Mouse (Mus musculus) kidney, adult 2 months (tissue): Measurements from ENCODE around the gene Atg4d. TPM values are rescaled to one million over a fixed set of nuclear protein-coding genes. Genes with fewer than 3 reads are reported as not detected.
"Not testable (repeated sequence)": the region's sequence is repeated elsewhere in the genome, so short reads cannot be mapped to it uniquely, and the experiment has no call there.

Source experiments
- DNase-seq: peaks from one replicate; pipeline ENCODE4 v3.0.0; 2021
- H3K27ac ChIP-seq: fragments of 200-500 bp; 2 replicates; pipeline ENCODE4 v1.5.1; 2012; ENCODE audit warnings: low read depth, low read length, control low read depth, inconsistent platforms; ENCODE audit not compliant: insufficient read depth
- H3K27me3 ChIP-seq: fragments of 200-500 bp; replicated peaks from 2 replicates; pipeline ENCODE4 v1.6.1; 2012; ENCODE audit warnings: mild to moderate bottlenecking, moderate library complexity, low read length, inconsistent platforms; ENCODE audit not compliant: control insufficient read depth, insufficient read depth
- H3K36me3 ChIP-seq: fragments of 200-500 bp; 2 replicates; pipeline ENCODE4 v1.6.1; 2012; ENCODE audit warnings: mild to moderate bottlenecking, moderate library complexity, low read length, inconsistent platforms; ENCODE audit not compliant: control insufficient read depth, insufficient read depth
- H3K4me1 ChIP-seq: fragments of 200-500 bp; 2 replicates; pipeline ENCODE4 v1.6.1; 2011; ENCODE audit warnings: low read length; ENCODE audit not compliant: control insufficient read depth, insufficient read depth
- H3K4me3 ChIP-seq: fragments of 200-500 bp; 2 replicates; pipeline ENCODE4 v1.5.1; 2011; ENCODE audit warnings: mild to moderate bottlenecking, low read depth, low read length, control low read depth; ENCODE audit not compliant: insufficient read depth
- CTCF ChIP-seq: fragments of 200-500 bp; conservative IDR thresholded peaks from 2 replicates; pipeline ENCODE4 v1.5.1; 2011; ENCODE audit warnings: low read depth, mild to moderate bottlenecking, control low read depth, low read length, moderate library complexity, mixed read lengths; ENCODE audit not compliant: insufficient read depth, insufficient read length
- POLR2A ChIP-seq: fragments of 200-500 bp; IDR thresholded peaks from one replicate; pipeline ENCODE4 v1.6.1; 2011; ENCODE audit warnings: low read depth, low read length, control low read depth
- WGBS: fragments of 180-500 bp; shearing (Covaris S2); methylation state at CpG from one replicate; pipeline ENCODE4 v1.1.7; 2018; 5-methylcytosine and 5-hydroxymethylcytosine counted together
- polyA plus RNA-seq: library from polyadenylated mRNA; depleted of rRNA; stranded (reverse); fragments of >200 nt; gene quantifications from 2 replicates; pipeline ENCODE4 v1.2.3, GENCODE M21; 2012

Atg4d gene
- polyA plus RNA-seq, 1 experiment = 67.0 TPM

GRCm38 (mm10) chr9:21286753-21287152 lies 21.7 kb downstream of the Atg4d start:
- 53% methylated on average over 3 of the region's 3 CpGs for WGBS
- H3K27ac ChIP-seq = no peak overlapping the region

GRCm38 (mm10) chr9:21287571-21288402 lies 22.7 kb downstream of the Atg4d start, which contains the start of gene Kri1:
Kri1 (minus strand) TSS chr9:21287969.
- Histone ChIP-seq H3K27me3 (no peaks in the 10 kb centered on the region), H3K27ac (peak within 1 kb of the TSS; percentile 83), H3K36me3 (no peaks in the 10 kb centered on the region), H3K4me3 (peak within 1 kb of the TSS; percentile 77), H3K4me1 (peaks cover 10% of the 10 kb centered on the region; the same call in 1 of the 2 replicates)
- TF ChIP-seq POLR2A (no peak), CTCF (no peak)
- WGBS = under 1% methylated on average over 59 of the region's 59 CpGs
- peak; percentile 99 for DNase-seq

More at GRCm38 (mm10) chr9:21286753-21287152, 21.7 kb downstream of the Atg4d start:
- TF ChIP-seq POLR2A (no peak), CTCF (no peak)
- no peaks in the 10 kb centered on the region for H3K27me3 ChIP-seq
- peaks cover 10% of the 10 kb centered on the region; the same call in 1 of the 2 replicates for H3K4me1 ChIP-seq
- no peak for DNase-seq
- H3K36me3 ChIP-seq = no peaks in the 10 kb centered on the region
- no peak overlapping the region for H3K4me3 ChIP-seq

GRCm38 (mm10) chr9:21288404-21289336 lies 23.6 kb downstream of the Atg4d start:
- DNase-seq = peak; percentile 23
- H3K4me1 ChIP-seq = peaks cover 10% of the 10 kb centered on the region; the same call in 1 of the 2 replicates
- TF ChIP-seq CTCF = no peak
- TF ChIP-seq POLR2A = no peak

DNA sequence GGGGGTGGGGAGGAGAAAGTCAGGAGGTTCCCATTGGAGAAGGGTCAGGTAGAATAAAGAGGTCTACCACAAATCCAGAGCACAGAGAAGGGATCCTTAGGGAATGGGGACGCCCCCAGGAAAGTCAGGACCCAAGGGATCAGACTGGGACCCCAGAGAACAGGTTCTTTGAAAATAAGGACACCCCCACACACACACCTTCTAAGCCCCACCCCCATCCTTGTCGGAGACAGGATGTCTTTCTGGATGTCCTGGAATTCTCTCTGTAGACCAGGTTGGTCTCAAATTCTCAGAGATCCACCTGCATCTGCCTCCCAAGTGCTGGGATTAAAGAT lies 24.2 kb downstream of the Atg4d start:
- TF ChIP-seq CTCF = no peak
- no peak for TF ChIP-seq POLR2A

More at GRCm38 (mm10) chr9:21288404-21289336, 23.6 kb downstream of the Atg4d start:
- WGBS = 68% methylated on average over 13 of the region's 13 CpGs
- Histone ChIP-seq H3K27me3 (no peaks in the 10 kb centered on the region), H3K27ac (peak overlapping the region; percentile 83), H3K4me3 (peak overlapping the region; percentile 65), H3K36me3 (no peaks in the 10 kb centered on the region)

DNA sequence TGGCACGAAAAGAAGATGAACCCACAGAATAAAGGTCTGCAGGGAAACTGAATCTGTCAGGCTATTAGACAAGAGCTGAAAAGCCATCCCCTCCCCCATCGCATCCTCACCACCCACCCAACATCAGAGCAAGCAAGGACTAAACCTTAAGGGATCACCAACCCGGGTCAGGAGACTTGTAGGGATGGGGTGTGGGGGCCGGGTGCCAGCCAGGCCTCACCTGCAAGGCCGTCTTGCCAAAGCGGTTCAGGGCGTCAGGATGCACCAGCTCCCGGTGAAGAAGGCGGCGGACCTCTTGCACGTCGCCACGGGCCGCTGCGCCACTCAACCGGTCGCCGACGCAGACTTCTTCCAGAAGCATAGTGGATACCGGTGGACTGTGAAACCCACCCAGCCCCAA lies 25.5 kb downstream of the Atg4d start:
- under 1% methylated on average over 20 of the region's 20 CpGs for WGBS
- Histone ChIP-seq H3K4me1 (peaks cover 10% of the 10 kb centered on the region; the same call in 1 of the 2 replicates), H3K36me3 (no peaks in the 10 kb centered on the region), H3K27ac (peak overlapping the region; percentile 84), H3K27me3 (no peaks in the 10 kb centered on the region), H3K4me3 (peak overlapping the region; percentile 92)
- no peak for DNase-seq
- TF ChIP-seq CTCF = no peak
- no peak for TF ChIP-seq POLR2A

More for the DNA sequence above, 24.2 kb downstream of the Atg4d start:
- H3K36me3 ChIP-seq = no peaks in the 10 kb centered on the region
- H3K4me3 ChIP-seq = no peak overlapping the region
- H3K27me3 ChIP-seq = no peaks in the 10 kb centered on the region
- 74% methylated on average over 2 of the region's 2 CpGs for WGBS
- no peak overlapping the region for H3K27ac ChIP-seq
- peaks cover 10% of the 10 kb centered on the region; the same call in 1 of the 2 replicates for H3K4me1 ChIP-seq
- DNase-seq = no peak

DNA sequence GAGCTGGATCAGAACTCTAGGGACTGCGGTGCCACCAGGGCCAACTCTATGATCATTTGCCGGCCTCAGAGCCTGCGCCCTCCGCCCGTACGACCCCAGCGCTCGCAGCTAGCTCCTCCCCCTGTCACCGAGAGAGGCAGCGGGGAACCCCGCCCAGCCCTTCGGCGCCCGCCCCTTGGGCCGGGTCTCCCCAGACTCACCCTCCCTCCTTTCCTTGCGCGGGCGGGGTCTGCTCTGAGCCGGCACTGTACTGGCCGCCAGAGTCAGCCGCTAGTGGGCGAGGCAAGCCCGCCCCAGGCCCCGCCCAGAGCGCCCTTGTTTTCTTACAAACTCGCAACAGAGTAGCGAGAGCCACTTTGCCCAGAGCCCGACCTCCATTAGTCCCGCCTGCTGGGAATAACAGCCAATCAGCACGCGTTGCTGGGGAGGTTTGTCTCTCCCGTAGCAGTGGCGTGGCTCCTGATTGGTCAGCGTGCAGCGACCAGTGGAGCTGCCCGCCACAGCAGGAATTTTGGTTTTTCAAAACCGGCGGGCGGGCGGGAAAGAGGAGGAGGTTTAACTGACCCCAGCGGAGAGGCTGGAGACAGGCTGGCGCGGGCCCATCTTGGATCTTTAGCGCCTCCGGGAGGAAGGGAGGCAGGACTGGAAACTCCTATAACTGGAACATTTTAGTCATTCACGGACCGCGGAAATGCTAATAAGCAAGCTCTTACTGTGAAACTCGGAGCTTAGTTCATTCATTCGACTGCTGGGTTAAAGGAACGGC lies 26.1 kb downstream of the Atg4d start, which contains the start of gene Cdkn2d:
Cdkn2d (minus strand) TSS at position 386 of the 766 bp plus-strand sequence.
- Histone ChIP-seq H3K4me1 (peaks cover 10% of the 10 kb centered on the region; the same call in 1 of the 2 replicates), H3K36me3 (no peaks in the 10 kb centered on the region), H3K27ac (peak within 1 kb of the TSS; percentile 84), H3K4me3 (peak within 1 kb of the TSS; percentile 92), H3K27me3 (no peaks in the 10 kb centered on the region)
- peak; percentile 19 for TF ChIP-seq POLR2A
- peak; percentile 55 for TF ChIP-seq CTCF
- under 1% methylated on average over 49 of the region's 51 CpGs for WGBS
- DNase-seq = peak; percentile 100

DNA sequence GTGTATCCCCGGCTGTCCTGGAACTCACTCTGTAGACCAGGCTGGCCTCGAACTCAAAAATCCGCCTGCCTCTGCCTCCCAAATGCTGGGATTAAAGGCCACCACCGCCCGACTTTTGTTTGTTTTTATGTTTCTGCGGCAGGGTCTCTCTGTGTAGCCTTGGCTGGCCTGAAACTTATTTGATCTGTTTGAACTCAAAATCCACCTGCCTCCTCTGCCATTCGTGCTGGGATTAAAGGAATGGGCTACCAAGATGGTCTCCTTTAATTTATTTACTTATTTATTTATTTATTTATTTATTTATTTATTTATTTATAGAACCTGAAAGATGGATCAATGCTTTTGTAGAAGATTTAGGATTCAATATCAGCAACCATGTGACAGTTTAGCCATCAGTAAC lies 26.8 kb downstream of the Atg4d start:
- H3K4me3 ChIP-seq, H3K4me1 ChIP-seq, H3K27me3 ChIP-seq, H3K36me3 ChIP-seq, H3K27ac ChIP-seq, DNase-seq: not testable (repeated sequence)
- 13% methylated on average over 7 of the region's 7 CpGs for WGBS
